Mouse (Mus musculus) monocyte, adult 5-6 weeks (primary cell): ENCODE results near the gene Sirt5. TPM values are rescaled to one million over a fixed set of nuclear protein-coding genes. Genes with fewer than 3 reads are reported as not detected.

Experiments
- ATAC-seq: fragments of 153-309, 156-312 bp; replicated peaks from 2 replicates; pipeline ENCODE4 v1.8.0; 2017; ENCODE audit warnings: mild to moderate bottlenecking; ENCODE audit not compliant: low TSS enrichment, insufficient number of reproducible peaks, severe bottlenecking, poor library complexity, low FRiP score
- total RNA-seq: library from RNA; stranded (forward); fragments of 200-1000, 200-491, 200-594 nt; gene quantifications from 3 replicates; pipeline ENCODE4 v1.2.3, GENCODE M21; 2017

Gene Sirt5
- 5.7 to 7.8 TPM (median 6.5 TPM) in 3 replicates for total RNA-seq

DNA sequence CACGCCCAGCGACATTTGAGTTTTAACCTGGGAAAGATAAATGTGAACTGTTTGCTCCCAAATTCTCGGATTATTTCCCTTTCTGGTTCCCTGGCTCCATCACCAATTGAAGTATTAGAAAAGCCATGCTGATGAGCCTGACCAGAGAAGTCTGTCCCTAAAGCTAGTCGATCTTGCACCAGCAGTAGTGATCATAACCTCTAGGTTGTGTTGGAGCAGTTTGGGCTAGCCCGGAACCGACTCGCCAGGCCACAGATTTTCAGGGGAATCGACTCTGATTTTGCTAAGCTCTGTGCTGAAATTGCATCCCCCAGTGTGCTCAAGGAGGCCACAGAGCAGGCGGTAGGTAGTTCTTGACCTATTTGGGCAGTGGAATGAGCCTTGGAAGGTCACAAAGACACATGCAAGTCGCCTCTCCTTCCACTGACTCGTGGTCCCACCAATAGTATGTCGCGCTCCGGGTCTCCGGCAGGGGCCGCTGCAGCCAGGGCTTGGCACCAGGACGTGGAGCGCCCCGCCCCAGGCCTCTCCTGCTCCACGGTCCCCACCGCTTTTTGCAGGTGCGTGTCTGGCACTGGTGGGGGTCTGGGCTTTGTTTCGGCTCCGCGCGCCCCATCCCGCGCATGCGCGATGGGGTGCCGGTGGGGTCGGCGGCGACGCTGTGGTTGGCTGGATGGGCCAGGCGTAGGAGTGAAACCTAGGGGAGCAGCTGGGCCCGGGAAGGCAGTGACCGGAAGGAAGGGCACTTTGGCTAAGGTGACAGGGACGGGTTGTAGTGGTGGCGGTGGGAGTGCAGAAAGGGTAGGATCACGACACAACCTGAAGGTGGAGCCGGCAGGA is at the start of gene Sirt5:
TSS of gene Sirt5 (plus strand) at position 512 of the 840 bp plus-strand sequence.
- ATAC-seq = peak; percentile 92

DNA sequence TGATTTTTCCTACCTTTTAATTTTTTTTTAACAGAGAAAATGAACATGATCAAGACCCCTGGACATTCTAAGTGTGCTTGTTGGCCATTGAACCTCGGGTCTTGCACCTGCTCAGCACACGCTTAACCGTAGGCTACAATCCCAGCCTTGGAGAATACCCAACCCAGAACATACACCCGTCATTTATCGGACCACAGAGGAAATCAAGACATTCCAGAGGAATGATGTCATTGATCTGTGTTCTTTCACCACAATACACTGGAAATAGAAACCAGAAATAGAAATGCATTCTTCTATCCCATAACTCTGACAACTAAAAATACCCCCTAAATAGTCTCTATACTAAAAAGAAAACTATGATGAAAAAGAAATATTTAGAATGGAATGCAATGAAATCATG is 47.9 kb upstream of the Sirt5 start:
- ATAC-seq = no peak

DNA sequence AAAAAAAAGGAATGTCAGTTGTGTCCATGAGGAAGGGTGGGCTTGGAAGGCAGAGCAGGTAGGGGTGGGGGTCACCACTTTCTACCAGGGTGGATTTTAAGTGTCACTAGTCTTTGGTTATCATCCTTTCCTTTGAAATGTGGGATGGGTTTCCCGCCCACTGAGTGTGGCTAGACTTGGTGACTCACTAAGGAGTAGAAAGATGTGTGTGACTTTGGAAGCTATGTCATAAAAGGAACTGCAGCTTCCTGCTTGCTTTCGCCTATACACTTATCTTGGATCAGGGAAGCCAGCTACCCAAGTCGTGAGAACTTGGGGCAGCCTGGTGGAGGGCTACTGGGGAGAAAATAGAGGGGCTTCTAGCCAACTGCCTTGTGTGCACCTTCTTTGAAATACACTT is 45.9 kb upstream of the Sirt5 start:
- no peak for ATAC-seq

DNA sequence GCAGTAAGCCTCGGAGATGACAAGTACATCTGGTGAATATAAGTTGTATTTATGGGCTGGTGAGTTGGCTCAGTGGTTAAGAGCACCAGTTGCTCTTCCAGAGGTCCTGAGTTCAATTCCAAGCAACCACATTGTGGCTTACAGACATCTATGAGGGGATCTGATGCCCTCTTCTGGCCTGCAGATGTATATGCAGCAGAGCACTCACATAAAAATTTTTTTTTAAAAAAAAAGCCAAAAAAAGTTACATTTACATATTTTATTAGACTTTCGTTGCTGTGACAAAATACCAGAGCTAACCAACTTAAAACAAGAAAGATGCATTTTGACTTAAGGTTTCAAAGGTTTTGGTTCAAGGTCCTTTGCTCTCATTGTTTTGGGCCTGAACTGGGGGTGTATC is 43.8 kb upstream of the Sirt5 start:
- no peak for ATAC-seq

DNA sequence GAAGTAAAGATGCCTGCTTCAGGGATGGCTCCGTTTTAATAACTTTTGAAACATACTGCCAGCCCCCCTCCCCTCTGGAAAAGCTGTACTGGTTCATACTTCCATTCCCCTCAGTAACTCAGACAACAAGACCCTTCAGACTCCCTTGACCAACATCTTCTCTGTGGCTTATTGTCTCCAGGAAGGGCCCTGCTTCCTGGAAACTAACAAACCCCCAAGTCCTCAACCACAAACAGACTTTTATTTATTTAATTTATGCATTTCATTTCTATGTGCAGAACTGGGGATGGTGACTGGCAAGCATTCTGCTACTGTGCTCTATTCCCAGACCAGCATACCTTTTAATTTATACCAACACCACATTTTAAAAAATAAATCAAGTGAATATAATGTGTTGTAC is 39.9 kb upstream of the Sirt5 start:
- no peak for ATAC-seq

DNA sequence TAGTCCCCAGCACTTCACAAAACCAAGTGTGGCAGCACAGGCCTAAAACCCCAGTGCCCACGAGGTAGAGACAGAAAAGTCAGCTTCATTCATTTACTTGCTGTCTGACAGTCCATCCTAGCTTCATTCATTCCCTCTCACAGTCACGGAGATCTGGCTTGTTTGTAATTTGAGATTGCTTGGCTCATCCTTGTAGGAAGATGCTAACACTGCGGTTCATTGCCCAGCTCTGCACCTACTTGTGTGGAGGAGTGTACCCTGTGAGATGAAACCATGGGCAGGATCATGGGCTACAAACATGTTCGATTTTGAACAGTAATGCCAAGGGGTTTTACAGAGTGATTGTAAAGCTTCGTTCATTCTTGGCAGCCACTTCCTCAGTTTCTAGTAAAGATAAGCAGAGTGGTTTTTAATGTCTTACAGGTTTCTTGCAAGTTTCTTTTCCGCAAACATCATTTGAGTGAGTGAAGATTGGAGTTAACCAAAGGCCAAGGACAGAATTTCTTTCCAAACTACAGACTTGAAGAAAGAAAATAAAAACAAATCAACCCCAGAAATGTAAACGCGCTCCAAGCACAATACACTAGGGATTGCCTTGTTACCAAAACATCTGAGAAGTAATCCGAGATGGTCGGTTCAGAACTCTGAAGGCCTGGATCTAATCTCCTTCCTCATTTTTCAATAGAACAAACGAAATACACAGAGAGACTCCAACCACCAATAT is 33.4 kb upstream of the Sirt5 start:
- ATAC-seq = no peak

DNA sequence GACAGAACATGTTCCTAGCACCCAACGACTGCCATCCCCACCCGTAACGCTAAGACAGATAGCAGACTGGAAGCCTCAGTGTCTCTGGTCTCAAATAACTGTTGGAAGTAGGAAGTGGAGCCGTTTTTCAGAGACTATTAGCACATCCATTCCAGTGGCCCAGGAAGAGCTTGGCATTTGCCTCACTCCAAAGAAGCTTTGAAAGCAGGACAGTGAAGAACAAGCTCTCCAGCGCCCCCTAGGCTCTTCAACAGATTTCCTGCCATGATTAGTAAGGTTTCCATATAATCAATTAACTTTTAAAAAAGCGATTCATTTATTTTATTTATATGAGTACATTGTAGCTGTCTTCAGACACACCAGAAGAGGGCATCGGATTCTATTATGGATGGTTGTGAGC is 32.7 kb upstream of the Sirt5 start:
- no peak for ATAC-seq

DNA sequence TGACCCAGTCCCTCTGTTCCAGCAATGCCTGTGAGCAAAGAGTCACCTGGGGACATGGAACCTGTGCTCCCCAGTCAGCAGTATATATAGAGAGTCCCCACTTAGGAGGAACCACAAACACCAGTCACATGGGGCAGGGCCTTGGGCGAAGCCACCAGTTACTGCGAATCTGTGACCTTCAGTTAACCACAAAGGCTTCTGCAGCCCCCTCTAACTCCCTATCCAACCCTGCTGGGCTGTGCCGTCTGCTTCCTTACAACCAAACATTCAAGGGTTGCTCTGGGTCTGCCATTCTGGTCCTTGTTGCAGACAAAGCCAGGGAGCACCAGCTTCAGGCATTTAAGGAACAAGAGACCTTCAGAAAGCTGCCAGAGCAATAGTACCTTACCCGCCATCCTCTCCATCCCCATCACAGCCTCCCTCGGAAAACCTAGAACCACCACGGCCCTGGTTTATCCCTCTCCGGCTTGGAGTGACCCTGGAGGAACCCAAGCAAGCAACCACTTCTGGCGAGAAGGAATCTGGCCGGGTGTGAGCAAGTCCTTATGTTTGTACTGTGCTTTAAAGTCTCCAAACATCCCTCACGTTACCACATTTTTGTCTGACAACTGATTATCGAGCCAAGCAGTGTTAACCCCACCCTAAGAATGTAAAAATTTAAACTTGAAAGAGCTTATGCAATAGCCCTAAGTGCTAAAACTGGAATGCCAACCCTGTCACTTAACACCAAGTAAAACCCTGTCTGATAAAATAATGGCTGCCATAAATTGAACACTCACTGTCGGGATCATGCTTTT is 28.7 kb upstream of the Sirt5 start:
- ATAC-seq = no peak

DNA sequence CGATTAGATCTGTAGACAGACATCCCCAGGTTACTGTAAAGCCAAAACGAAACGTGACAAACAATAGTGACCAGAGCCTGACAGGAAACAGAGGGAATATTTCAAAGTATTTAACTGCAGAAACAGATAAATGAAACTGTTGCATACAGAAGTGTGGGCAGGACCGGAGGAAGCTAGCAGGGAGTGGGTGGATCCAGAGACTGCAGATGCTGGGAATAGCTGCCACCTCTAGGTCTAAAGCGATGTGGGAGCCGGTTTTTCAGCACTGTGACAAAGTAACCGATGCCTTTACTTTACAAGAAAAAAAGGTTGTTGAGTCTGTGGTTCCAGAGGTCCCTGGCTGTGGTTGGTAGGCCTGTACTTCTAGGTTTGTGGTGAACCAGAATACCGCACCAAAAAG is 27.3 kb upstream of the Sirt5 start:
- no peak for ATAC-seq

DNA sequence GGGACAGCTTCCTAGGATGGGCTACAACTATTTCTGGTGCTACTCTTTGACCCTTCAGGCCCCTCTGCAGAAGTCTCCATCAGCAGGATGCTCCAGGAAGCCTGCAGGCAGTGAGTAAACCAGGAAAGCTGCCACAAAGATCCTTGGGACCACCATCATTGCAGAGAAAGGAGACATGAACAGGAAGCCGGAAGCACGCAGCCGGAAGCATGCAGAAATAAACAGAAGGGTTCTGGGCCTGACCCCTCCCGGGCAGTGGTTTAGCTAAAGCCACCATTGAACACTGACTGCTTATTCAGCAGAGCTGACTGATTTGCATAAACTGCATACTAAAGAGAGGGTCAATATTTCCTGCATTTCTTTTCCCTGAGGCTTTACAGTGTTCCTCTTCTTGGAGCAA is 26.7 kb upstream of the Sirt5 start:
- ATAC-seq = no peak

DNA sequence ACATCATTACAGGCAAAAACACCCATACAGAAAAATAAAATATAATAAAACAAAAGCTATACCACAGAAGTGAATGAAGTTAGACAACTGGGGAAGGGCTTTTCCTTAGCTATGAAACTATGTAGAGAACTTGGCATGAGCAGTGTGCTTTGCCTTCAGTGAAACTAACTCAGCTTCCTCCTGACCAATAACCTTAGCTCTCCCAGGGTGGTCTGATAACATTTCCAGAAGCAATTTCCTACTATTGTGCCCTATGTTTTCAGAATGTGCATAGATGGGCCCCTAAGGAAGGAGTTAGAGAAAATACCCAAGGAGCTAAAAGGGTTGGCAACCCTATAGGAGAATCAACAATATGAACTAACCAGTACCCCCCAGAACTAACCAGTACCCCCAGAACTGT is 18.5 kb upstream of the Sirt5 start:
- no peak for ATAC-seq

DNA sequence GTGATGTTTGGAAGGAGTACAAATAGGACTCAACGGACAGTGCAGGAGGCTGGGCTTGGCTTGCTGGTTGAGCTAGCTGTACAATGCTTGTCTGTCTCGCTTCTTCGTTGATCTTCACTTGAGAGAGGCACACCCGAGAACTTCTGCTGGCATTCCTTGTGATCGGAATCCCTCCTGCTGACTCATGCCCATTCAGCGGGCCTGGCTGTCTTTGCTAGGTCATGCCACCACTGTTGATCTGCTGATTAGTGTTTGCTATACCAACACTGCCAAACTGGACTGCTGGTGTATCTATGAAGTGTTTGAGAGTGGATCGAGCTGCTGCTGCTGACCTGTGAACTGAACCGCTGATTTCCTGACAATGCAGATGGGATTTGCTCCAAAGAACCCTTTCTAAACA is 15.9 kb upstream of the Sirt5 start:
- no peak for ATAC-seq

DNA sequence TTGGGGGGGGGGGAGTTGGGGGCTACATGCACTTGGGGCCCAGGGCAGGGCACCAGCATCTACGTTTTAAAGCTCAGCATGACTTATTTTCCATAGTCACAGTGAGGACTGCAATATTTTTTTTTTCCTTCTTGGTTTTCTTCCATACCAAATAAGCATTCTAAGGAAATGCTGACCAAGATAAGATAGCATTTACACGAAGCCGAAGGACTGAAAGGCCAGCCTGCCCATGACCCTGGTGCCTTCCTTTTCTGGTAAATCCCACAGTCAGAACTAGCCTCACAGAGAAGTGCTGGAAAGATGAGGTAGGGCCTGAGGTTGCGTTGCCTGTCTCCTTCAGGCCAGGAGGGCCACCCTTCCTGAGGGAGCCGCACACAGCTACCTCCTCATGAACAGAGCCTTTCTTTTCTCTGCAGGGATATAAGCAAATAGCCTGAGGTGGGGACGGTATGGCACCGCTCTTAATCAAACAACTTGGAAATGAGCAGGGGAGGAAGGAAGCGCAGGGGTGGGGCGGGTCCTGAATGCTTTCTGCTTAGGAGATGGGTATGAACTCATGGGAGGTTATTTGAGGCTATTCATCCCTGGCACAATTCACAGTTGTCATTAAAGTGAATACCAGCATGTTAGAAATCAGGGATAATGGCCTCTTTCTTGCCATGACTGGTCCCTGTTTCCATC is 14.7 kb upstream of the Sirt5 start:
- ATAC-seq = no peak

DNA sequence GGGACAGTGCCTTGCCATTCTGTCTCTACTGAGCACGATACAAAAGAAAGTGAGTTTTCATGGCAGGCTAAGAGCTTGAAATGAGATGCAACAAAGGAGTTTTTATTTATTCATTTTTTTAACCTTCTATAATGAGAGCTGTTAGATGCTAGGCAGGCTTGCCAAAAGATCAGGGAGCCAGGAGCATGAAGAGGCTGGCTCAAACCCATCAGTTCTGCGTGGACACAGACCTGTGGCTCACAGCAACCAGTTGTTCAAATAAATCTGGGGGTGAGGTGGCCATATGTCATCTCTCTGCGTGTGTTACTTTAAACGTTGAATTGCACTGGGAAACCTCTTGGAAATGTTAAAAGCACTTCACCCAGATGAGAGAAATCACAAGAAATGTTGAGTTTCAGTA is 11.9 kb upstream of the Sirt5 start:
- no peak for ATAC-seq

DNA sequence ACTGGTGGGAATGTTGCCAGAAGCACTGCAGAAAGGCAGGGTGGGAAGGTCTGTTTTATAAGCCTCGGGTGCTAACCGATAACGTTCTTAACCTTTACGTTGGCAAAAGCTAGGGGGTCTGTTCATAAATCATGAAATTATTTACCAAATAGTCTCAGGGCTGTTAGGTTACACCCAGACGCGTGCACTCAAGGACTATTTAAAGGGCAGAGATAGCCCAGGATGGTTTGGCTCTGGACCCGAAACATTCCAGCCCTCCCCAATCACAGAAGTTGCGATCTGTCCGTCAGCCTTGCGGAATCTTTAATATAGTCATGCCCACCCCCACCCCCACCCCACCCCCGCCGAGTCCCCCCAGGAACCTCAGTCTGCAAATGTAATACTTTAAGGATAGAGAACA is 10.9 kb upstream of the Sirt5 start:
- no peak for ATAC-seq

DNA sequence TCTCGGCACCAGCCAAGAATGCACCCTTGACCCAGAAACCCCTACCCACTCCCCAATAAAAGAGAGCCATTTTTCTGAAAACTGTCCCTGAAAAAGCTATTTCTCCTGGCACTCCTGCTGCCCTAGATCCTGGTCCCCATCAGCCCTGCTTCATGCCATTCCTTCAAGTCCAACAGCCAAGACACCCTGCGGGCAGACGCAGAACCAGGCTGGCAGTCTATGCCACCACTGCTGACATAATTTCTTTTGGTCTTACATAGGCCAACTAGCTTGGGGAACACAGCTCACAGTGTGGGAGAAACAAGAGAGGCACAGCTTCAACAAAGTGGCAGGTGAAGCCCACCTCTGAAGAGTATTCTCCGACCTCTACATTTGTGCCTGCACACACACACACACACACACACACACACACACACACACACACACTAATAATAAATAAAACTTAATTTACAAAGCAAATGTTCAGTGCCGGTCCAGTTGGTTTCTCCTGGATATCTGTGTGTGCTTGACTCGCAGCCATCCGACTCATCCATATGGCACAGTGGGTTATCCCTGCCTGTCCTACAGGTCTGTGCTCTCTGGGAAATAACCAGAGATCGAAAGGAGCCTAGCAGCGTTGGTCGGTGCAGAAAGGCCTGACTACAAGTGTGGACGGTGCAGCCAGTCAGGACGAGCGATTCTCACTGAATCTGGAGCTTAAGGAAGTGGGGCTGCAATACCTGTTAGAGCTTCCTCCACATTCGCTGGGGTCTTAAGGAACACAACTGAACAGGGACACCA is 8.8 kb upstream of the Sirt5 start:
- ATAC-seq = no peak

DNA sequence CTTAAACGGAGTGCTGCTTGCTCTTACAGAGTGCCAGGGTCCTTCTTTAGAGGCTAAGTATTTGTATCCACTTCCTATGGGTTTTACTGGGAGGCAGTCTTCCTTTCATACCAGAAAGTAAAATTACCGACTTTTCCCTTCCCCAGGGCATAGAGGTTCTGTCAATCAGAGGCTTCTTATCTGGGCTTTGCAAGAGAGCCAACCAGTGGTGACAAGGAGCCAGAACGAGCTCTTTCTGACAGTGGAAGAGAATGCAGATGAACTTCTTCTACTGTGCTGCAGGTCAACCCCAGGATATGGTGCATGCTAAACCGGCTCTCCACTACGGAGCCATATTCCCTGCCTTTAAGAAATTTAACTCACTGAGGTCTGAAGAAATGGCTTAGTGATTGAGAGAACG is 4.8 kb upstream of the Sirt5 start:
- no peak for ATAC-seq

DNA sequence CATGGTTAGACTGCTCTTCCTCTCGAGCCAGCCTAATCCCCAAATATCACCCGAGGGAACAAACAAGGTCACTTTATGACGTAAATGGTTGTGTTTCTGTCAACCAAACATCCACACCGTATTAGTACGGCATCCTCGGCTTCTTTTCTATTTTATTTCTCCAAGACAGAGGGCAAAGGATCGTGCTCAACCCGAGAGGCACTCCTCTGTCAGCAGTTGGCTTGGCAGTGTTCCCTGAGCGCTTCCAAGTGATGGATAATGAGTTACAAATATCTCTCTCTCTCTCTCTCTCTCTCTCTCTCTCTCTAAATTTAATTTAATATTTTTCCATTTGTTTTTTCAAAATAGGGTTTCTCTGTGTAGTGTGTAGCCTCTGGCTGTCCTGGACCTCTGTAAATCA is 2.9 kb upstream of the Sirt5 start:
- no peak for ATAC-seq
